Mouse (Mus musculus): Measurements from ENCODE around the gene Plk5.
A peak's percentile ranks its signal among the peaks of the same experiment; 100 is the strongest.
"Not testable (repeated sequence)": the region's sequence is repeated elsewhere in the genome, so short reads cannot be mapped to it uniquely, and the experiment has no call there.

Gene Plk5

GRCm38 (mm10) chr10:80331636-80332524 is 24.4 kb upstream of the Plk5 start:
- DNase-seq (ENCODE audit: low read depth, low spot score): no peak

- no peak for DNase-seq (ENCODE audit: low read depth, low spot score)
Observed at GRCm38 (mm10) chr10:80332525-80332989, 23.7 kb upstream of the Plk5 start.

DNA sequence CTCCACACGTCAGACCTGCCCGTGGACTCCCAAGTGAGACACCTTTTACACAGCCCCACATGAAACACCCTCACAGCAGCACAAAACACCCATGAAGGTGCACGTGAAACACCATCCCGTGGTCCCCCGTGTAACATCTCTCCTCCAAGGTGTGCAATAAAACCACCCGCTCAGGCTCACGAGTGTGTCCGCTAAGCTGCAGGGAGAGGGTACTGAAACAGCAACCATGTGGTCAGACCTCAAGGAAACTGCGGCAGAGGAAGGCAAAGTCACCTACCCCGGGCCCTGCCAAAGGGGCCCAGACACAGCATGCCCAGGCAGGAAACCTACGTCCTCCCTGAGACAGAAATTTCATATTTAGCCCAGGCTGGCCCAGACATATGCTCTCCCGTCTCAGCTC is 20.0 kb upstream of the Plk5 start:
- DNase-seq (ENCODE audit: low read depth, low spot score): no peak

DNA sequence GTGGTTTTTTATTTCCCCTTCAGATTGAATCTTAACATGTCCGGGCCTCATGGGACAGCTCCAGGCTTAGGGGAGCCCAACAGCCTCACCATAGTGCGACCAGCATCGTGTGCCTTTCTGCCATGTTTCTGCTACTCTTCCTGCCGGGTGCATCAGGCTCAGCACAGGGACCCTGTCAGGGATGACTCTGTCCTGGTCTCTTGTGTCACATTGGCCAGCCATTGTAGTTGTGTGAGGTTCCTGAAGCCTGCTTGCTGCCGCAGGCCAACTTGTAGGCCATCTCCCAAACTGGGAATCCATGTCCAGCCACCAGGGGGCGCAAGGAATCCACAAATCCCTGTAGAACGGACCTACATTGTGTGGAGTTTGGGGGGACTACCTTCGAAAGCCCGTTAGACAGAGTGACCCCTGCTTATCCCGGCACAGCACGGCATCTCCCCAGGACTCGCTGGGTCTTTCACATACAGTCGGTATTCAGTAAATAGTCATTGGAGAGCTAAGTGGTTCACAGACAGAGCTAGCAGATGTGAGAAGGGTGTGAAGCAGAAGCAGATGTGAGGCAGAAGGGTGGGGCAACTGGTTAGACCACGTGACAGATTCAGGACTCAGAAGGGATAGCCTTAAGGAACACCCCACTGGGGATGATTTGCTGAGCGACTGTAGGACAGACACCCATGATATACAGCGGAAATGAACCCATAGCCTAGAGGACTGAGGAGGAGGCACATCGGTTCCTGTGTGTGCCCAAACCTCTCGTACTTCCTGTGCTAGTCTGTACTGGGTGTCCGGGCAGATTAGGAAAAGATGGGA is 16.1 kb upstream of the Plk5 start:
- DNase-seq (ENCODE audit: low read depth, low spot score): peak; percentile 87

GRCm38 (mm10) chr10:80341026-80341425 is 15.2 kb upstream of the Plk5 start:
- DNase-seq (ENCODE audit: low read depth, low spot score): no peak

GRCm38 (mm10) chr10:80341491-80342304 is 14.6 kb upstream of the Plk5 start:
- no peak for DNase-seq (ENCODE audit: low read depth, low spot score)

- DNase-seq (ENCODE audit: low read depth, low spot score): no peak
Observed at GRCm38 (mm10) chr10:80342305-80342748, 13.9 kb upstream of the Plk5 start.

DNA sequence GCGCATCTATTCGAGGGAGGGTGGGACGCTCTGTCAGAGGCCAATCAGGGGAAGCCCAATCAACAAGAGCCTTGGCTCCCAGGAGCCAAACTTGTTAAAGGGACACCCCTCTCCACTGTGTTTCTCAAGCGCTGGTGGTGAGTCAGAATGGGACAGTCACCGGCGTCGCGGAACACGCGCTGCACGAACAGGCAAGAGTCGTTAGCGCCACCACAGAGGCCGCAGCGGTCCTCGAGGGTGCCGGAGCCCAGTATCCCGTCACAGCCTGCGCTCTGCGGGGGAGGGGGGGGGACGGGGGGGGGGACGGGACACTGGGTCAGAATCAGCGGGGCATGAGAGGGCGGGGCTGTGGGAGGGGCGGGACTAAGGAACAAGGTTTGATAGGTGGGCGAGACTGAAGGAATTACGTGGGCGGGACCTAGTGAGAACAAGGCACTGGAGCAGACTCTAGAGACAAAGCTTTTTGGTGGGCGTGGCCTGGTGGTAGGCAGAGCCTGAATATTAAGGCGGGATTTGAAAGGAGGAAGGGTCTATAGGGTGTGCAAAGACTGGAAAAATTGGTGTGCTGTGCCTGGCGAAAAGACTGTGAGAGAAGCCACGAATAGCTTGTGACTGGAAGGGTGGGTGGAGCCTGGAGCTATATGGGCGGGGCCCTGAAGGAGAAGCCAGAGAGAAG is 13.4 kb upstream of the Plk5 start:
- peak; percentile 94 for DNase-seq (ENCODE audit: low read depth, low spot score)

DNA sequence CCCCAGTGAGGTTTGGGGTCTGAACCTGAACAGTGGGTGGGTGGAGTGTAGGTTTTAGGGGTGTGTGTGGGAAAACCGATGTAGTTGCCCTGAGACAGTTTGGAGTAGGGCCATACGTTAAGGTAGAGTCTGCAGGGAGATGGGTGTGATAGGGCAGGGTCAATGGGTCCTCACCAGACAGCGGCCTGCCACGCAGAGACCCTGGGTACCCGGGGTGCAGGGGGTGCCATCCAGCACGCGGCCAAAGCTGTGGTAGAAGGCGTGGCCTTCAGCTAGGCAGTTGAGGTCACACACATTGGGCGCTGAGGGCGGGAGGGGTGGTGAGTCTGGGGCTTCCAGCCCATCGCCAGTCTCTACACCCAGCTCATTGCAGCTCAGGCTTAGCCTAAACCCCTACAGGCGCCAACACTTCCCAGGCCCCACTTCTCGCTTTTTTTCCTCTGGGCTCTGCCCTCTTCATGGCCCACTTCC is 12.8 kb upstream of the Plk5 start:
- DNase-seq (ENCODE audit: low read depth, low spot score): no peak

GRCm38 (mm10) chr10:80344131-80344661 is 12.1 kb upstream of the Plk5 start:
- no peak for DNase-seq (ENCODE audit: low read depth, low spot score)

GRCm38 (mm10) chr10:80345122-80345521 is 11.1 kb upstream of the Plk5 start:
- no peak for DNase-seq (ENCODE audit: low read depth, low spot score)

- DNase-seq (ENCODE audit: low read depth, low spot score): not testable (repeated sequence)
Observed at GRCm38 (mm10) chr10:80345929-80346328, 10.3 kb upstream of the Plk5 start.

GRCm38 (mm10) chr10:80347514-80347967 is 8.7 kb upstream of the Plk5 start:
- no peak for DNase-seq (ENCODE audit: low read depth, low spot score)

- DNase-seq (ENCODE audit: low read depth, low spot score): peak; percentile 76
Observed at GRCm38 (mm10) chr10:80348244-80348781, 7.9 kb upstream of the Plk5 start, which contains the start of gene Adamtsl5. TSS of gene Adamtsl5 (minus strand) at chr10:80348412.

DNA sequence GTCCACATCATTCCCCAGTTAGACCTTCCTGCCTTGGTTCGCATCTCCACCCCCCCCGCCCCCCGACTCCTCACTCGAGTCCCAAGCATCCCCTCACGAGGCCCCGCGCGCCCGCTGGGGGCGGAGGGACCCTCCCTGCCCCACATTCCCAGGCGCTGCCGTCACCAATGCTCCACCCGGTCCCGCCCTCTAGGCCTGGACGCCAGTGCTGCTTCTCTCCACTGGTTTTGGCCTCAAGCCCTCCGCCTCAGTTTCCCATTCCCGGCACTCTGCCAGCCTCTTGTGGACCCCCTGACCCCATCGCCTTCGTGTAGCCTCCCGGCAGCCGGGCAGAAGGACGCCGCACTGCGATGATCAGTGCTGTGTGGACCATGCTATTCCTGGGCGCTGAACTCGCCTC is 7.3 kb upstream of the Plk5 start:
- DNase-seq (ENCODE audit: low read depth, low spot score): no peak

DNA sequence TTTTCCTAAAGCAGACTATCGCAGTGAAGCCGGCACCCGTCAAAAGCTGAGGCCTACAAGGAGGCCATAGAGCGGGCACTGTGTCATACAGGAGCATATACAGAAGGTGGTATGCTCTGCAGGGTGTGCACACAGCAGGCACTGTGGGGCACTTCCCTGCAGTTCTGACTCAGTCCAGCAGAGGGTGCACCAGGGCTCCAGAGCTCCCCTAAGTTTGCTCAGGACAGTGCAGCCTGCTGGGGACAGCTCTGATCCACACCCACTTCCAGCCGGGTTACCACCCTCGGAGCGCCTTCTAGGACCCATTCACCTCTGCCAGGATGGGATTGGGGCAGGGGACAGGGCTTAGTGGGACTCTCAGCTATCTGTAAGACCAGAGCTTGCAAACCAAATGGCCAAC is 6.0 kb upstream of the Plk5 start:
- DNase-seq (ENCODE audit: low read depth, low spot score): peak; percentile 90

DNA sequence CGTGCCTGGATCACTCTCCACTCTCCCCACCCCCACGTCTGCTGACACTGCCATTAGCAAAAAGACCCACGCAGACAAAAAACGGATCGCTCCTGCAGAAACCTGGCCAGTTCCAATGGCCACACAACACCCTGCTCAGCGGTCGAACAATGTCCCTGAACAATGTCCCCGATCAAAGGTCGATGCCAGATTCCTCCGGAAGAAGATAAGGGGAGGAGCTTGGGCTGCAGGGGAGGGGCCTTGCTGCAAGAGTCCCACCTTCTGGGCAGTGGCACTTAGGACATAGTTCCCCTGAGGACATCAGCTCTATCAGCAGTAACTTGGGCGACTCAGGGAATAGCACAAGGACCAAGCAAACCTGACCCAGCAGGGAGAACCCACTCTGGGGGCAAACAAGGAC is 4.4 kb upstream of the Plk5 start:
- DNase-seq (ENCODE audit: low read depth, low spot score): no peak

DNA sequence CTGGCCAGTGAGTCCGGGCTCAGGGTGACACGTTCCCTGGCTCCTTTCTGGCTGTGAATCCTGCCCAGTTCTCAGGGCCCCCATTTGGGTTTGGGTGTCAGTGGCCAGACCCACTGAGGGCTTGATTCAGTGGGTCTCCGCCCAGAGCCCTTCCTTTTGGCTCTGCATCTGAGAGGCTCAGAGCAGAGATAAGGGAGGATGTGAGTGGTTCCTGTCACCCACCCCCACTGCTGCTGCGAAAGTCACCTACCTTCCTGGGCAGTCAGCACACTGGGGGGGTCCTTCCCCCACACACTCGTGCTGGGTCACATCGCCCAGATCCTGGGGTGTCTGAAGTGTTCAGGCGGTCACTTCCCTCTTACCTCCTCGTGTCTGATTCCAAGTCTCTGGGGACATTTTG is 3.5 kb upstream of the Plk5 start:
- DNase-seq (ENCODE audit: low read depth, low spot score): no peak

- DNase-seq (ENCODE audit: low read depth, low spot score): no peak
Observed at GRCm38 (mm10) chr10:80355431-80355830, 828 bp upstream of the Plk5 start.

DNA sequence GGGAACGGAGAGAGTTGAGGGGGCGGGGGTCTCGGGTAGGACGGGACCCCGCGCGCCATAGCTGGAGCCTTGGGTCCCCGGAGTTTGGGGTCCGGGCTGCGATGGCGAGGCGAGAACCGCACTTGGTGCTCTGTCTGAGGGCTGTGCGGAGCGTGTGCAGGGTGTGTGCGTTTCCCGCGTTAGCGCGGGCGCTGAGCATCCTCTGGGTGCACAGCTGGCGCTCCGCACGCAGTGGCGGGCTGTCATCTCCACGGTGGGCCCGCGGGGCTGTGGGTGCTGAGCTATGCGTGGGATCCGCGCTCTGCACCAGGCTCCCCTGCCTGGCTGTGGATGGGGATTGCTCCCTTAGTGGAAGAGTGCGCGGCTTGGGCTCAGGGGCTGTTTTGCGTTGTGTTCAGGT is 478 bp downstream of the Plk5 start:
- no peak for DNase-seq (ENCODE audit: low read depth, low spot score)

Data from ES-CJ7 (cell line).